Mouse (Mus musculus) embryonic fibroblast, embryonic 13.5 days (primary cell): ENCODE results near the gene Sh3d19.

Experiments used
- CTCF ChIP-seq: IDR thresholded peaks from 2 replicates; pipeline ENCODE4 v1.5.1; 2011; ENCODE audit warnings: mild to moderate bottlenecking, control low read depth, low read length, moderate library complexity, borderline replicate concordance; ENCODE audit not compliant: insufficient read depth
- POLR2A ChIP-seq: IDR thresholded peaks from 2 replicates; pipeline ENCODE4 v1.6.1; 2011; ENCODE audit warnings: low read depth, mild to moderate bottlenecking, control low read depth, low read length, moderate library complexity

GRCm38 (mm10) chr3:86142263-86142933 is 171.5 kb downstream of the Sh3d19 start, which contains the start of gene Rps3a1:
- TF ChIP-seq CTCF (peak; percentile 98), POLR2A (peak; percentile 89)
